Mouse (Mus musculus) olfactory bulb, adult 2 months (tissue): Measurements from ENCODE around the gene Nipal1.

Source experiments
- CTCF ChIP-seq: fragments of 200-500 bp; IDR thresholded peaks from 2 replicates; pipeline ENCODE4 v1.5.1; 2012; ENCODE audit warnings: low read depth, mild to moderate bottlenecking, low read length, moderate library complexity; ENCODE audit not compliant: insufficient read depth
- POLR2A ChIP-seq: fragments of 200-500 bp; IDR thresholded peaks from 2 replicates; pipeline ENCODE4 v1.6.1; 2012; ENCODE audit warnings: mild to moderate bottlenecking, low read depth, low read length, moderate library complexity; ENCODE audit not compliant: insufficient read depth

GRCm38 (mm10) chr5:72636122-72636521, 11.5 kb upstream of the Nipal1 start:
- no peak for TF ChIP-seq CTCF
- TF ChIP-seq POLR2A = no peak
